Mouse (Mus musculus): ENCODE data around the gene Phf7. TPM values are rescaled to one million over a fixed set of nuclear protein-coding genes. Genes with fewer than 3 reads are reported as not detected.

Gene Phf7
- polyA plus RNA-seq, 1 experiment from 2014 or later, result 6.3 TPM

- Histone ChIP-seq H3K27ac (ENCODE audit: low read length) (peak overlapping the region; percentile 96), H3K27me3 (ENCODE audit: control insufficient read depth, insufficient read depth, low read depth, low read length) (no peaks in the 10 kb centered on the region), H3K9me3 (replicated peaks; ENCODE audit: control insufficient read depth, low read length) (no peaks in the 10 kb centered on the region), H3K4me3 (ENCODE audit: low read depth, low read length) (peak overlapping the region; percentile 32), H3K4me2 (ENCODE audit: low read depth, low read length) (peak overlapping the region; percentile 62), H3K4me1 (ENCODE audit: control insufficient read depth, low read depth, low read length) (peaks cover 33% of the 10 kb centered on the region), H3K9ac (ENCODE audit: low read depth, low read length) (peak overlapping the region; percentile 52), H3K36me3 (ENCODE audit: control insufficient read depth, insufficient read depth) (peaks cover 43% of the 10 kb centered on the region)
- peak; percentile 93 for ATAC-seq (ENCODE audit: low read depth)
- WGBS (ENCODE audit: insufficient replicate concordance), result 17% methylated on average over 4 of the region's 4 CpGs
Observed at GRCm38 (mm10) chr14:31260374-31260773, 9.3 kb upstream of the Phf7 start.

GRCm38 (mm10) chr14:31258476-31259050 lies 7.4 kb upstream of the Phf7 start:
- Histone ChIP-seq H3K27ac (ENCODE audit: low read length) (peak overlapping the region; percentile 96), H3K27me3 (ENCODE audit: control insufficient read depth, insufficient read depth, low read depth, low read length) (no peaks in the 10 kb centered on the region), H3K9me3 (replicated peaks; ENCODE audit: control insufficient read depth, low read length) (no peaks in the 10 kb centered on the region), H3K36me3 (ENCODE audit: control insufficient read depth, insufficient read depth) (peaks cover 61% of the 10 kb centered on the region), H3K4me2 (ENCODE audit: low read depth, low read length) (no peak overlapping the region), H3K4me1 (ENCODE audit: control insufficient read depth, low read depth, low read length) (peaks cover 33% of the 10 kb centered on the region), H3K9ac (ENCODE audit: low read depth, low read length) (no peak overlapping the region), H3K4me3 (ENCODE audit: low read depth, low read length) (no peak overlapping the region)
- no peak for ATAC-seq (ENCODE audit: low read depth)
- WGBS (ENCODE audit: insufficient replicate concordance), result 87% methylated on average over 14 of the region's 14 CpGs

GRCm38 (mm10) chr14:31252091-31252490 lies 974 bp upstream of the Phf7 start:
- 77% methylated on average over 5 of the region's 5 CpGs for WGBS (ENCODE audit: insufficient replicate concordance)
- Histone ChIP-seq H3K27me3 (ENCODE audit: control insufficient read depth, insufficient read depth, low read depth, low read length) (no peaks in the 10 kb centered on the region), H3K9ac (ENCODE audit: low read depth, low read length) (peak overlapping the region; percentile 98), H3K27ac (ENCODE audit: low read length) (no peak overlapping the region; the same call in 1 of the 2 replicates), H3K9me3 (replicated peaks; ENCODE audit: control insufficient read depth, low read length) (no peaks in the 10 kb centered on the region), H3K36me3 (ENCODE audit: control insufficient read depth, insufficient read depth) (peaks cover 38% of the 10 kb centered on the region), H3K4me3 (ENCODE audit: low read depth, low read length) (peak overlapping the region; percentile 100), H3K4me1 (ENCODE audit: control insufficient read depth, low read depth, low read length) (peaks cover 14% of the 10 kb centered on the region), H3K4me2 (ENCODE audit: low read depth, low read length) (peak overlapping the region; percentile 86)
- no peak for ATAC-seq (ENCODE audit: low read depth)

GRCm38 (mm10) chr14:31251626-31252025 lies 509 bp upstream of the Phf7 start:
- no peaks in the 10 kb centered on the region for H3K27me3 ChIP-seq (ENCODE audit: control insufficient read depth, insufficient read depth, low read depth, low read length)
- no peaks in the 10 kb centered on the region for H3K9me3 ChIP-seq (replicated peaks; ENCODE audit: control insufficient read depth, low read length)
- H3K4me2 ChIP-seq (ENCODE audit: low read depth, low read length), result peak overlapping the region; percentile 86
- peaks cover 34% of the 10 kb centered on the region for H3K36me3 ChIP-seq (ENCODE audit: control insufficient read depth, insufficient read depth)
- H3K4me1 ChIP-seq (ENCODE audit: control insufficient read depth, low read depth, low read length), result peaks cover 14% of the 10 kb centered on the region
- peak overlapping the region; percentile 98 for H3K9ac ChIP-seq (ENCODE audit: low read depth, low read length)
- peak; percentile 9 for ATAC-seq (ENCODE audit: low read depth)
- WGBS (ENCODE audit: insufficient replicate concordance), result 2% methylated on average over 18 of the region's 18 CpGs
- peak overlapping the region; percentile 100 for H3K4me3 ChIP-seq (ENCODE audit: low read depth, low read length)
- peak overlapping the region; percentile 82 for H3K27ac ChIP-seq (ENCODE audit: low read length)

- H3K27ac ChIP-seq (ENCODE audit: low read length), result peak overlapping the region; percentile 91
- whole genome bisulfite sequencing (ENCODE audit: insufficient replicate concordance), result 14% methylated on average over 38 of the region's 38 CpGs
- no peaks in the 10 kb centered on the region for H3K27me3 ChIP-seq (ENCODE audit: control insufficient read depth, insufficient read depth, low read depth, low read length)
- H3K36me3 ChIP-seq (ENCODE audit: control insufficient read depth, insufficient read depth), result peaks cover 22% of the 10 kb centered on the region
- H3K9me3 ChIP-seq (replicated peaks; ENCODE audit: control insufficient read depth, low read length), result no peaks in the 10 kb centered on the region
- H3K4me2 ChIP-seq (ENCODE audit: low read depth, low read length), result peak overlapping the region; percentile 88
- H3K9ac ChIP-seq (ENCODE audit: low read depth, low read length), result peak overlapping the region; percentile 93
- peak; percentile 76 for ATAC-seq (ENCODE audit: low read depth)
- peaks cover 14% of the 10 kb centered on the region for H3K4me1 ChIP-seq (ENCODE audit: control insufficient read depth, low read depth, low read length)
- peak overlapping the region; percentile 100 for H3K4me3 ChIP-seq (ENCODE audit: low read depth, low read length)
Observed at GRCm38 (mm10) chr14:31250222-31251083, 664 bp downstream of the Phf7 start.

DNA sequence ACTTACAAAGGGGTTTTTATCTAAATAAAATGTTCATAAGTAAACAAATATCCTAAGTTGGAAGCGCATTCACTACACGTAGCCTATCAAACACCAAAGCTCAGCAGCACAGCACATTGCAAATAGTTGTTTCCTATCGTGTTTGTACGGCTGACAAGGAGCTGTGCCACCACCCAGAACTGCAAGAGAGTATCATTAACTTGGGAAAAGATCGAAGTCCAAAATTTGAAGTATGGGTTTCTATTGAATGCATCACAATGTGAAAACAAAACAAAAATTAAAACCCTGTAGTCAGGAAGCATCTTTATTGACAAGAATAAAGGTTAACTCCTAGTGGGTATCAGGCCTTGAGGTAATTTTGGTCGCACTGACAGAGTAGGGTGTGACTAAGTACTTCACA lies 2.7 kb downstream of the Phf7 start:
- H3K27ac ChIP-seq (ENCODE audit: low read length), result no peak overlapping the region
- no peaks in the 10 kb centered on the region for H3K27me3 ChIP-seq (ENCODE audit: control insufficient read depth, insufficient read depth, low read depth, low read length)
- WGBS (ENCODE audit: insufficient replicate concordance), result 73% methylated on average over 6 of the region's 6 CpGs
- H3K36me3 ChIP-seq (ENCODE audit: control insufficient read depth, insufficient read depth), result peaks cover 2% of the 10 kb centered on the region; the same call in 1 of the 2 replicates
- H3K4me3 ChIP-seq (ENCODE audit: low read depth, low read length), result no peak overlapping the region
- no peak for ATAC-seq (ENCODE audit: low read depth)
- H3K9ac ChIP-seq (ENCODE audit: low read depth, low read length), result no peak overlapping the region
- no peak overlapping the region for H3K4me2 ChIP-seq (ENCODE audit: low read depth, low read length)
- H3K4me1 ChIP-seq (ENCODE audit: control insufficient read depth, low read depth, low read length), result peaks cover 14% of the 10 kb centered on the region
- H3K9me3 ChIP-seq (replicated peaks; ENCODE audit: control insufficient read depth, low read length), result no peaks in the 10 kb centered on the region

DNA sequence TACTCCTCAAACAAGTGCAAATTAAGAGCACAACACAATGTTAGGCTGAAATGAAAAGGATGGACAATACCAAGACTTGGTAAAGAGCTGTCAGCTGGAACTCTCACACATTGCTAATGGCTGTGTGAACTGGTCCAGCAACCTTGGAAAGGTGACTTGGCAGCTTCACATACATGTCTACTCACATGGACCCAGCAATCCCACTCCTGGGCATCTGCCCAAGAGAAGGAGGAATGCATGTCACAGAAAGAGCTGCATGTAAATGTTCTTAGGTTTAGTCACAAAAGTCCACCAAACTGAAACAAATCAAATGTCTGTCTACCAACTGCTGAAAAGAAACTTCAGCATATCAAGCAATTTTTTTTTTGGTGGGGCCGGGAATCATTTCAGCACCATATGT lies 5.2 kb downstream of the Phf7 start:
- H3K4me2 ChIP-seq (ENCODE audit: low read depth, low read length), result no peak overlapping the region
- no peaks in the 10 kb centered on the region for H3K36me3 ChIP-seq (ENCODE audit: control insufficient read depth, insufficient read depth)
- ATAC-seq (ENCODE audit: low read depth), result no peak
- no peaks in the 10 kb centered on the region for H3K27me3 ChIP-seq (ENCODE audit: control insufficient read depth, insufficient read depth, low read depth, low read length)
- whole genome bisulfite sequencing (ENCODE audit: insufficient replicate concordance), result 84% methylated on average over 1 of the region's 1 CpGs
- no peak overlapping the region for H3K27ac ChIP-seq (ENCODE audit: low read length)
- peaks cover 6% of the 10 kb centered on the region for H3K4me1 ChIP-seq (ENCODE audit: control insufficient read depth, low read depth, low read length)
- no peak overlapping the region for H3K4me3 ChIP-seq (ENCODE audit: low read depth, low read length)
- no peak overlapping the region for H3K9ac ChIP-seq (ENCODE audit: low read depth, low read length)
- no peaks in the 10 kb centered on the region for H3K9me3 ChIP-seq (replicated peaks; ENCODE audit: control insufficient read depth, low read length)

DNA sequence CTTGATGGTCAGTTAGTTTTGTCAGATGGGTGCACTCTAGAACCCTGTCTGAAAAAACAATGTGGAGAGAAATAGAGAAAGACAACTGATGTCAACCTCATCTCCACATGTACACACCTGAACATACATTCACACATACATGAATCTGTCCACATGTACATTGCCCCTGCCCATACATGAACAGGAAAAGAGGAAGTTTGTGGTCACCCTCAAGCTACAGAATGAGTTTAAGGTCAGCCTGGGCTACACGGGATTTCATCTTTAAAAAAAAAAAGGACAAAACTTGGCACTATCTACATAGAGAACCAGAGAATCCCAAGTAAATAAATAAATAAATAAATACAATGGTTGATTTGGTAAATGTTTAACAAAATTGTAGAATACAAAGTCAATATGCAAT lies 6.3 kb downstream of the Phf7 start:
- no peak overlapping the region for H3K27ac ChIP-seq (ENCODE audit: low read length)
- H3K4me3 ChIP-seq (ENCODE audit: low read depth, low read length), result no peak overlapping the region
- no peak overlapping the region for H3K9ac ChIP-seq (ENCODE audit: low read depth, low read length)
- H3K36me3 ChIP-seq (ENCODE audit: control insufficient read depth, insufficient read depth), result no peaks in the 10 kb centered on the region
- 12% methylated on average over 1 of the region's 1 CpGs for WGBS (ENCODE audit: insufficient replicate concordance)
- no peaks in the 10 kb centered on the region for H3K27me3 ChIP-seq (ENCODE audit: control insufficient read depth, insufficient read depth, low read depth, low read length)
- no peak for ATAC-seq (ENCODE audit: low read depth)
- peaks cover under 1% of the 10 kb centered on the region for H3K4me1 ChIP-seq (ENCODE audit: control insufficient read depth, low read depth, low read length)
- no peak overlapping the region for H3K4me2 ChIP-seq (ENCODE audit: low read depth, low read length)
- H3K9me3 ChIP-seq (replicated peaks; ENCODE audit: control insufficient read depth, low read length), result no peaks in the 10 kb centered on the region

DNA sequence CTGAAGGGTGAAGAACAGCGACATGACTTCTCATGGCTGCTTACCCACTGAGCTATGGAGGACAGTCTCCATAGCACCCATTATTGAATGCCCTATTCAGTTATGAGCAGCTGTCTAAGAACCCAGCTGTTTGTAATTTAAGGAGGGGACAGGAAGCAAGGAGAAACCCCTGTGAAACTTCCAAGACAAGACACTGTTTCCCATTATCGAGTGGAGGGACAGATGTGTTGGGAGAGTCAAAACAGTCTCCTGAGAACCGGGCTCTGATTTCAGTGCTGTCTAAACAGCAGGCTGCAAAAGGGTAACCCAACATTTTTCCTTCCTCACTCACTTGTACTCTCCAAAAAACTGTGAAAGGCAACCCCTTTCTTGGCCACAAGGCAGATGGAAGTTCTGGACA lies 10.6 kb downstream of the Phf7 start:
- no peak overlapping the region for H3K27ac ChIP-seq (ENCODE audit: low read length)
- H3K9me3 ChIP-seq (replicated peaks; ENCODE audit: control insufficient read depth, low read length), result no peaks in the 10 kb centered on the region
- no peak overlapping the region for H3K4me2 ChIP-seq (ENCODE audit: low read depth, low read length)
- H3K9ac ChIP-seq (ENCODE audit: low read depth, low read length), result no peak overlapping the region
- 72% methylated on average over 3 of the region's 3 CpGs for WGBS (ENCODE audit: insufficient replicate concordance)
- H3K36me3 ChIP-seq (ENCODE audit: control insufficient read depth, insufficient read depth), result no peaks in the 10 kb centered on the region
- H3K4me1 ChIP-seq (ENCODE audit: control insufficient read depth, low read depth, low read length), result no peaks in the 10 kb centered on the region
- no peak for ATAC-seq (ENCODE audit: low read depth)
- no peaks in the 10 kb centered on the region for H3K27me3 ChIP-seq (ENCODE audit: control insufficient read depth, insufficient read depth, low read depth, low read length)
- H3K4me3 ChIP-seq (ENCODE audit: low read depth, low read length), result no peak overlapping the region
